Mouse (Mus musculus) limb, embryonic 11.5 days (tissue): ENCODE data around the gene Fbf1. TPM values are rescaled to one million over a fixed set of nuclear protein-coding genes. Genes with fewer than 3 reads are reported as not detected.

Source experiments
- ATAC-seq: fragments of 200-750 bp; cut with Nextera tagmentation; 2 replicates; pipeline ENCODE4 v1.8.0; 2017; ENCODE audit warnings: low read depth; ENCODE audit not compliant: insufficient number of reproducible peaks, low FRiP score, low TSS enrichment
- DNase-seq: peaks from one replicate; pipeline ENCODE4 v3.0.0-alpha.2; 2015; ENCODE audit warnings: low spot score
- H3K27ac ChIP-seq: fragments of 300-500 bp; sonication (generic); replicated peaks from 2 replicates; pipeline ENCODE4 v1.5.1; 2014; ENCODE audit warnings: low read depth, mild to moderate bottlenecking, low read length
- H3K27me3 ChIP-seq: fragments of 300-500 bp; sonication (generic); 2 replicates; pipeline ENCODE4 v1.6.1; 2014; ENCODE audit warnings: mild to moderate bottlenecking, low read length, mixed read lengths; ENCODE audit not compliant: control insufficient read depth, insufficient read depth
- H3K36me3 ChIP-seq: fragments of 300-500 bp; sonication (generic); 2 replicates; pipeline ENCODE4 v1.6.1; 2014; ENCODE audit warnings: mild to moderate bottlenecking, low read length, moderate library complexity, mixed read lengths; ENCODE audit not compliant: control insufficient read depth, insufficient read depth
- H3K4me1 ChIP-seq: fragments of 300-500 bp; sonication (generic); 2 replicates; pipeline ENCODE4 v1.6.1; 2014; ENCODE audit warnings: low read length, mixed read lengths; ENCODE audit not compliant: control insufficient read depth, insufficient read depth
- H3K4me2 ChIP-seq: fragments of 300-500 bp; sonication (generic); 2 replicates; pipeline ENCODE4 v1.6.1; 2014; ENCODE audit warnings: low read depth, mild to moderate bottlenecking, moderate library complexity; ENCODE audit not compliant: severe bottlenecking
- H3K4me3 ChIP-seq: fragments of 300-500 bp; sonication (generic); 2 replicates; pipeline ENCODE4 v1.5.1; 2014; ENCODE audit warnings: low read depth, low read length
- H3K9ac ChIP-seq: fragments of 300-500 bp; sonication (generic); 2 replicates; pipeline ENCODE4 v1.6.1; 2014; ENCODE audit warnings: mild to moderate bottlenecking, low read length
- H3K9me3 ChIP-seq: fragments of 300-500 bp; sonication (generic); 2 replicates; pipeline ENCODE4 v1.6.1; 2016; ENCODE audit warnings: low read length; ENCODE audit not compliant: control insufficient read depth
- WGBS: fragments of 180-500 bp; shearing (Covaris S2); extraction: QIAGEN DNeasy Blood & Tissue Kit; methylation state at CpG from one replicate; pipeline ENCODE4 v1.1.7; 2014; 5-methylcytosine and 5-hydroxymethylcytosine counted together
- polyA plus RNA-seq: library from polyadenylated mRNA; unstranded; fragments of >200 nt; fragmentation: Nextera tagmentation; extraction: Ambion mirVana; gene quantifications from 2 replicates; pipeline ENCODE4 v1.2.1, GENCODE M21; 2014

Gene Fbf1
- polyA plus RNA-seq, 1 experiment from 2014 or later = 28.2 TPM

DNA sequence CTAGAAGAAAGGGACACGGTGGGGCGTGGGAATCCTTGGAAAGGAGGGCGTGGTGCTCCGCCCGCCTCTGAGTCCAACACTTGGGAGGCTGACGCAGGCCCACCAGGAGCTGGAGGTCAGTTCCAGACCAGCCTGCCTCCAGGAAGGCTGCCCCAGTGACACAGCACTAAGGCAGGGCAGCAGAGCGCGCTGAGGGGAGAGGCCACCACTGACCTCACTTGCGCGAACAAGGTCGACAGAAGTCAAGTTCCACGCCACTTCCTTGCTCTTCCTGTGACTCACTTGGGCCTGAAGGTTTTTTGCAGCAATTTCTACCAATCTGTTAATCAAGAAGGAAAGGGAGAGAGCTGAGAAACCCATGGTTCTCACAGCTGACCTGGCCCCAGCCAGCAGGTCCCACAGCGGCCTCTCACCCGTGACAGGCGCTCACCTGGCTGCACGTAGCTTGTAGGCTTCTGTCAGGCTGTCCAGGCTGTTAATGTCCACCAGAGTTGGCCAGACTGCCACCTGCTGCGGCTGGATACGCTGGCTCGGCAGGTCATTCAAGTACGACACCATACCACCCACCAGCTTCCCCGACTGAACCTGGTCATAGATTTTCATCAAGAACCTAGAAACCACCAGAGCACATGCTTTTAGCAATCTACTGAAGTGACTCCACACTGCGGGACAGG is 6.9 kb upstream of the Fbf1 start:
- DNase-seq (no peak), ATAC-seq (no peak)
- no peaks in the 10 kb centered on the region for H3K27me3 ChIP-seq
- H3K4me3 ChIP-seq = no peak overlapping the region
- 91% methylated on average over 22 of the region's 22 CpGs for WGBS
- no peak overlapping the region for H3K4me2 ChIP-seq
- H3K9ac ChIP-seq = no peak overlapping the region
- H3K27ac ChIP-seq = no peak overlapping the region
- H3K4me1 ChIP-seq = no peaks in the 10 kb centered on the region
- H3K36me3 ChIP-seq = peaks cover 14% of the 10 kb centered on the region; the same call in 1 of the 2 replicates
- H3K9me3 ChIP-seq = no peaks in the 10 kb centered on the region

DNA sequence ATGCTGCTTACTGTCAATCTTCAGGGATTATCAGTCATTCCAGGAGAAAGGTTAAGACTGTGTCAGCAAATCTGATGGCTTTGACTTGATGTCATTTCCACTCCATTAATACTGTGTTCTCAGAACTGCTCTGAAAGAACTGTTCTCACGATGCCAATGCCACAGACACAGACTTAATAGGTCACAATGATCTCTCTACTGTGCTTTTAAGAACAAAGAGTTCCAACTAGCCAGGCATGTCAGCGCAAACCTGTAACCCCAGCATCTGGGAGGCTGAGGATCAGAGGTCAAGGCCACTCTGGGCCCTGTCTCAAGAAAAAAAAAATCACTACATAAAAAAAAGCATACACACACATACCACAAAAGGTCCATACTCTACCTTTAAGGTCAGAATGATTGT is 4.0 kb upstream of the Fbf1 start:
- Histone ChIP-seq H3K9ac (no peak overlapping the region), H3K4me2 (no peak overlapping the region), H3K36me3 (peaks cover 6% of the 10 kb centered on the region; the same call in 1 of the 2 replicates), H3K4me1 (peaks cover under 1% of the 10 kb centered on the region; the same call in 1 of the 2 replicates), H3K4me3 (no peak overlapping the region), H3K9me3 (no peaks in the 10 kb centered on the region), H3K27ac (no peak overlapping the region), H3K27me3 (no peaks in the 10 kb centered on the region)
- ATAC-seq (no peak), DNase-seq (no peak)
- 85% methylated on average over 2 of the region's 2 CpGs for WGBS

DNA sequence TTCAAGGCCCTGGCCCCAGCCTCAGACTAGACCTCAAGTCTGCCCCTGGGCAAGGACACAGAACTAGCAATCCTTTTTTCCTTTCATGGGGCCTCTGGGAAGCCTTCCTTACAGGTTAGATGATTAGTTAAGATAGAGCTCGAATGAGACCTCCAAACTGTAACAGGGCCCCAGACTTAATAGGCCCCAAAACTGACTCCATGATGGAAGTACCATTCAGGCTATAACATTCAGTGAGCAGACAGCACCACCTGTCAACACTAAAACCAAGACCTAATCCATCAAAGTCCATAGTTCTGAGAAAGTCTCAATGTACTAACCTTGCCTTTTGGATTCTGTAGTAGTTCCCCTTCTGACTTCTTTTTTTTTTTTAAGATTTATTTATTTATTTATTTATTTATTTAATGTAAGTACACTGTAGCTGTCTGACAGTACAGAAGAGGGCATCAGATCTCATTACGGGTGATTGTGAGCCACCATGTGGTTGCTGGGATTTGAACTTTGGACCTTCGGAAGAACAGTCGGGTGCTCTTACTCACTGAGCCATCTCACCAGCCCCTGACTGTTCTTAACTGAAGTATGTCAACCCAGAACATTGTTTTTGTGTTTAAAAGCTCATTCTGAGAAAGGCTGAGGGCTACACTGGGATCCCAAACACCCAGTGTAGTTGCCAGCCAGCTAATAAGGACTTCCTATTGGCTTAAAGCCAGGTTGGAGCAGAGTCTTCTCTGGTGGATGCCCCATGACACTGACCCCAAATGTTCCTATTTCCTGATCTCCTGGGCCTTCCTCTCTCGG is 2.2 kb upstream of the Fbf1 start:
- Histone ChIP-seq H3K9me3 (no peaks in the 10 kb centered on the region), H3K36me3 (peaks cover 4% of the 10 kb centered on the region; the same call in 1 of the 2 replicates), H3K27me3 (no peaks in the 10 kb centered on the region), H3K4me2 (no peak overlapping the region), H3K9ac (no peak overlapping the region), H3K27ac (no peak overlapping the region), H3K4me3 (no peak overlapping the region), H3K4me1 (peaks cover 3% of the 10 kb centered on the region; the same call in 1 of the 2 replicates)
- WGBS = 88% methylated on average over 5 of the region's 5 CpGs
- DNase-seq (no peak), ATAC-seq (no peak)

DNA sequence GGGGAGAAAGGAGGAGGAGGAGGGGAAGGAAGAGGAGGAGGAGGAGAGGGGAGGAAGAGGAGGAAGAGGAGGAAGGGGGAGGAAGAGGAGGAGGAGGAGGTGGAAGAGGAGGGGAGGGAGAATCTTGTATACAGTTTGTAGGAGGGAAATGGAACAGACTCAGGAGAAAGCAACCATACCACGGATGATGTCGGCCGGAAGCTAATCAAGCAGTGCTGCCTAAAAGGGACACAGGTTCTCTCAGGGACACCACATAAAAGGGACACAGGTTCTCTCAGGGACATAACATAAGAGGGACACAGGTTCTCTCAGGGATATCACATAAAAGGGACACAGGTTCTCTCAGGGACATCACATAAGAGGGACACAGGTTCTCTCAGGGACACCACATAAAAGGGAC is 1.2 kb upstream of the Fbf1 start:
- no peak overlapping the region for H3K9ac ChIP-seq
- no peak for ATAC-seq
- 82% methylated on average over 3 of the region's 3 CpGs for WGBS

DNA sequence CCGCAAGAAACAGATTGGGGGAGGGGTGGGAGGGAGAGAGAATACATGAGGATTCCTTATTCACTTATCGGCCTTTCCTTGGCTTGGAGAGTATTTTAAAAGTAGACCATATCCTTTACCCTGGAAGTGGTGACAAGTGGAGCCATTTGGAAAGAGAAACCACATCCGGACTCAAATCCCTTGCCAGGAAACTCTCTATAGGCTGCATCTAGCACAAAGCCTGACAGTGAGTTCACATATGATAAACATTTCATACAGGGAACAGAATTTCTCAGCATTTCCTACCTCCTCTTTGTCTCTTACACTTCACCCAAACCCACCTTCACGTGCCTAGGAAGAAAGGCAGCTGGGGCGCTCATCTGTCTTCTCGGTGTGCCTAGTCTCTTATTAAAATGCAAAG is 734 bp downstream of the Fbf1 start:
- H3K9me3 ChIP-seq = no peaks in the 10 kb centered on the region
- H3K27me3 ChIP-seq = no peaks in the 10 kb centered on the region
- peak overlapping the region; percentile 95 for H3K9ac ChIP-seq
- peaks cover 3% of the 10 kb centered on the region; the same call in 1 of the 2 replicates for H3K4me1 ChIP-seq
- peak overlapping the region; percentile 82 for H3K4me2 ChIP-seq
- peak overlapping the region; percentile 79 for H3K4me3 ChIP-seq
- H3K36me3 ChIP-seq = peaks cover 5% of the 10 kb centered on the region; the same call in 1 of the 2 replicates
- ATAC-seq = no peak
- H3K27ac ChIP-seq = peak overlapping the region; percentile 85
- WGBS = 10% methylated on average over 6 of the region's 6 CpGs
- DNase-seq = no peak

More for the DNA sequence above, 1.2 kb upstream of the Fbf1 start:
- H3K4me1 ChIP-seq = peaks cover 3% of the 10 kb centered on the region; the same call in 1 of the 2 replicates
- H3K27me3 ChIP-seq = no peaks in the 10 kb centered on the region
- peaks cover 2% of the 10 kb centered on the region; the same call in 1 of the 2 replicates for H3K36me3 ChIP-seq
- no peak for DNase-seq
- H3K4me2 ChIP-seq = no peak overlapping the region
- no peaks in the 10 kb centered on the region for H3K9me3 ChIP-seq
- no peak overlapping the region for H3K4me3 ChIP-seq
- no peak overlapping the region for H3K27ac ChIP-seq

DNA sequence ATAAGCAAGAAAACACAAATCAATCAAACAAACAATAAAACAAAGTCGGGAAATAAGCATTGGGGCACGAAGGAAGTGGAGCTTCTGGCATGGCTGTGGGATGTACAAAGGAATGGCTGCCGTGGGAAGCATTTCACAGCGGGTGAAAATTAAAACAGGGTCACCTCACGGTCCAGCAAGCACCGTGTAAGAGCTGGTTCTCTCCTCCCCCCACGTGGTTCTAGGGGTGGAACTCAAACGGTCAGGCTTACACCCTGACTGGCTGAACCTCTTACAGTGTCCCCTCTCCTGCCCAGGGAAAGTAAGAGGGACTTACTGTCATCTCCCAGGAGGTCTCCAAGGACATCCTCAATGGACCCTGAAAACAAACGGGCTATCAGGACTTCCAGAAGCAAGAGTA is 5.0 kb downstream of the Fbf1 start:
- ATAC-seq (no peak), DNase-seq (no peak)
- WGBS = 43% methylated on average over 9 of the region's 9 CpGs
- Histone ChIP-seq H3K27me3 (no peaks in the 10 kb centered on the region), H3K27ac (no peak overlapping the region), H3K36me3 (peaks cover 10% of the 10 kb centered on the region; the same call in 1 of the 2 replicates), H3K9me3 (no peaks in the 10 kb centered on the region), H3K4me1 (peaks cover 3% of the 10 kb centered on the region; the same call in 1 of the 2 replicates), H3K4me2 (no peak overlapping the region), H3K9ac (no peak overlapping the region), H3K4me3 (no peak overlapping the region)

DNA sequence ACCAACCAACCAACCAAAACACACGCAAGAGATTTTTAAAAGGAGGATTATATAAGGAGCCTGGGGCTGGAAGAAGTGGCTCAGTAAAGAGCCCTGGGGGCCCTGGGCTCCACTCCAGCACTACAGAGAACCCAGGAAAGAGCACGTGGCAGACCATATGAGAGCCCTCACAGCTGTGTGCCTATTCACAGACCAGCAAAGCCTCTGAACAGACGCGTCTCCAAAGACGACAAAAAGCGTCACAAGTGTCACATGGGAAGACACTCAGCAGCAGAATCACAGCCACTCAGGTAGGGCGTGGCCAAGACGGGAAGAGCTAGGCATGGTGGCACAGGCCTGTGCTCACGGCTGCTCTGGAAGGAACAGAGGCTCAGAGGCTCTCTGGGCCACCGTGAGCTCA is 5.8 kb downstream of the Fbf1 start:
- Histone ChIP-seq H3K9ac (no peak overlapping the region), H3K36me3 (peaks cover 10% of the 10 kb centered on the region; the same call in 1 of the 2 replicates), H3K9me3 (no peaks in the 10 kb centered on the region), H3K4me3 (no peak overlapping the region), H3K4me1 (peaks cover 3% of the 10 kb centered on the region; the same call in 1 of the 2 replicates), H3K27ac (no peak overlapping the region), H3K27me3 (no peaks in the 10 kb centered on the region), H3K4me2 (no peak overlapping the region)
- DNase-seq (no peak), ATAC-seq (no peak)
- WGBS = 79% methylated on average over 10 of the region's 10 CpGs

DNA sequence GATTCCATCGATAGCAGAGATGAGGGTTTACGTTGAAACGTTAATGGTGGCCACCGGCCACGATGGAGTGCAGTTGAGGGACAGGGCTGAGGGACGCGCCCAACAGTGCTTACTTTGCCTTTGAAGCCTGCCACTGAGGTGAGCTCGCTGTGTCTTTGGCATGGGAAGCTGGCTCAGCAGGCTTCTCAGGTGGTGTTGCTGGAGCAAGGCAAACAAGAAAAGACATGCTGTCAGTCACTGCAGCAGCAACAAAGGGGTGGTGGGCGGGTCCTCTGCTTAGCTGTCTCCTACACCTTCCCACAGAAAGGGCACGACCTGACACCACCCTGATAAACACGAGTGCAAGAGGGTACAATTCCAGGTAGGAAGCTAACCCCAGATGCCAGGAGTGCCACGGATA is 6.7 kb downstream of the Fbf1 start:
- no peak overlapping the region for H3K27ac ChIP-seq
- no peak overlapping the region for H3K9ac ChIP-seq
- H3K4me1 ChIP-seq = no peaks in the 10 kb centered on the region
- no peaks in the 10 kb centered on the region for H3K27me3 ChIP-seq
- H3K4me3 ChIP-seq = no peak overlapping the region
- no peaks in the 10 kb centered on the region for H3K9me3 ChIP-seq
- no peak overlapping the region for H3K4me2 ChIP-seq
- 63% methylated on average over 12 of the region's 12 CpGs for WGBS
- peaks cover 14% of the 10 kb centered on the region for H3K36me3 ChIP-seq
- no peak for ATAC-seq
- no peak for DNase-seq
